Mouse (Mus musculus) cerebellum, postnatal 10 days (tissue): ENCODE results near the gene Ttc6.

ENCODE experiments used
- DNase-seq, 2 experiments: peaks; one replicate each; pipeline ENCODE4 v3.0.0; 2021; ENCODE audit warnings: mixed read lengths in 2 of 2

Ttc6 gene

GRCm38 (mm10) chr12:57662986-57663674 lies 99.2 kb downstream of the Ttc6 start:
- no peak for DNase-seq

- no peak for DNase-seq
Measured at GRCm38 (mm10) chr12:57672414-57672813, 108.5 kb downstream of the Ttc6 start.

GRCm38 (mm10) chr12:57684967-57685423 lies 121.1 kb downstream of the Ttc6 start:
- DNase-seq: peak; percentile 3 to 18

DNA sequence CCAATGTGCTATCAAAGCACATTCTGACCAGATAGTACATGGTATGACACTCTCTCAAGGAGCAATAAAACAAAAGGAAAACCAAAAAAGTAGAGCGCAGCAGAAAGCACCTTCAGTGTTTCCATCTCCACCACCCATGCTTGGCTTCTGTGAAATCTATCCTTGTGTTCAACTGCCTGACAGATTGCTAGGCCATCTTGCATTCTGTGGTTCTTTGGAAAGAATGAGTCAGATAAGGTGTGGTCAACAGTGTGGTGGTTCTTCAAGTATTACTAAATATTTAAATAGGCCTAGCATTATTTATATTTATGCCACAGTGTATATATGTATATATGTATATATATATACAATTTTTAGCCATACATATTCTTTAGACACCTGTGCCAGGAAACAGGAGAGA lies 146.1 kb downstream of the Ttc6 start:
- no peak for DNase-seq

- no peak for DNase-seq
Measured at GRCm38 (mm10) chr12:57764720-57765119, 200.8 kb downstream of the Ttc6 start.

DNA sequence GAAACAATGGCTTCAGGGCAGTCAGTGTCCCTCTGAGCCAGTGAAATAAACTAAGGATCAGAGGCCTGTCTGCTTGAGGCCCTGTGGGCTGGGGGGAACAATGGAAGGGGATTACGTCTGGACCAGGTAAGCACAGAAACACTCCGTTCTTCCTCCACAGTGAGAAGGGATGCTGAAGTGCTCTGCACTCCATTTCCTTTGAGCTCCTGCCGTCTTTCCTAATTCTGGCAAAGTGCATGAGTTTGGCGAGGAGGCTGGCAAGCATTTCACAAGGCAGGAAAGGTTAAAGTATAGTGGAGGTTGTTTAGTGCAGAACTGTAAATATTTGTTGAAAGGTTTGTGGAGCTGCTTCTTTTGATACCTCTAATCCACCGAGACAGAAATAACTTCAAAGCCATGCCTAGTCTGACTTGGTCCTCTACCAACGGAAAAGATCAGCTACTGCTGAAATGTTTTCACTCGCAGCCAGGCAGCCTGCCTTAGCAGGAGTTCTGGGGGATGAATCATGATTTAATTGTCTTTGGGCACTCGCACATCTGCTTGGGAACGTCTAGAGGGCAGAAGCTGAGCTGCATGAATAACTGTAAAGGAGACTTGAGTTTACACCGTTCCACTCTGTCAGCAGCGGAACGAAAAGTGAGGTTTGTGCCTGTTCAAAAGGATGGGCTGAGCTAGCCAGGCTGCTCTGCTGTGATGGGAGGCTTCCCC lies 212.5 kb downstream of the Ttc6 start:
- peak; percentile 5 to 6 for DNase-seq

DNA sequence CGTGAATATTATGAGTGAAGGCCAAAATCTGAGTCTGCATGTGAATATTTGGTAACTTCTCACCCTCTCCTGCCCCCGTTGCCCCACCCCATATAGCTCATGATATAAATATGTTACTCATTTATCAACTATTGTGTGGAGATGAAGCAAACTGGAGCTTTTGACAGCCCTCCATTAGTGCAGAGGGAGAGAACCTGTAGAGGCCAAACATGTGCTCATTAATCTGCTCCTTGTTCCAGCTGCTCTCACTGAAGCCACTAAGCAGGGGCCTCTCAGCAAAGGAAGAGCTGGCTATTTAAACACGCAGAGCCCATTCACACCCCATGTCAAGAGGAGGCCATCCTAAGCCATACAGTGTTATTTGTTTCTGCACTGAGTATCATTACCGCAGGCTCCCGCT lies 218.0 kb downstream of the Ttc6 start:
- no peak for DNase-seq

DNA sequence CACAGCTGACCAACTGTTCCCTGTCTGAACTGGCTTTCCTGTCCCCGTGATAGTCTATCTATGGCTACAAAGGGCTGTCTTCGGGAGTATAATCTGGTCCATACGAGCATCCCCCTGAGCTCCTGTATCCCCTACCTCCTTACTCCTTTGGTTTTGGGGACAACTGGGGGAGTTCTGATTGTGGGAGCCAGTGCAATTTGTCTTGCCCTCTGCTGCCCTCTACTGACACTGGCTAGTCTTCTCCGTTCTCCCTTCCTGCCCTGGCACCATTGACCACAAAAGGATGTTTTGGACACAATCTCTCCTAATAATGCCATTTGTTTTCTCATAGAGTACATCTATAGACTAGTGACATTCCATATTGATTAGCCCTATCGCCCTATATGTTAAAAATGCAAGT lies 223.6 kb downstream of the Ttc6 start:
- peak; percentile 64 to 65 for DNase-seq
